Mouse (Mus musculus) cerebellum, adult 2 months (tissue): ENCODE data around the gene Wdr20rt.

Source experiments
- CTCF ChIP-seq: fragments of 200-500 bp; IDR thresholded peaks from 2 replicates; pipeline ENCODE4 v1.5.1; 2011; ENCODE audit warnings: low read depth, mild to moderate bottlenecking, control low read depth, low read length, moderate library complexity, borderline replicate concordance; ENCODE audit not compliant: insufficient read depth
- POLR2A ChIP-seq: fragments of 200-500 bp; IDR thresholded peaks from 2 replicates; pipeline ENCODE4 v1.6.1; 2011; ENCODE audit warnings: low read length, control low read depth, borderline replicate concordance; ENCODE audit not compliant: insufficient read depth

- TF ChIP-seq CTCF, result no peak
- TF ChIP-seq POLR2A, result no peak
These were observed 48.5 kb downstream of the Wdr20rt start for GRCm38 (mm10) chr12:65273807-65274206.
